10 mouse cellular contexts compared by ENCODE assay signal in genomic region chr17:70846111-70846644, GRCm38 (mm10). TPM values are rescaled to one million over a fixed set of nuclear protein-coding genes. Genes with fewer than 3 reads are reported as not detected.
A peak's percentile ranks its signal among the peaks of the same experiment; 100 is the strongest.
DNase-seq lines count a peak whose midpoint lies in the region; ATAC-seq and TF ChIP-seq lines count a peak whose summit lies in the region.
"Had no signal": no experiment of that assay in that cellular context is flagged by ENCODE, and none has a peak within 500 bp of the region (broad histone marks: within the 10 kb centered on the region; RNA-seq: fewer than 3 reads in every experiment).

No protein-coding gene starts in this region.

- TF ChIP-seq POLR2A in heart, adult 2 months (IDR thresholded peaks at IDR 0.05; ENCODE audit: insufficient read depth, low read depth, low read length), result no peak

- no peak overlapping the region for H3K9ac ChIP-seq in heart, adult 2 months (ENCODE audit: low read depth, low read length)
- H3K9ac ChIP-seq in midbrain, embryonic 13.5 days (replicated peaks), result no peak overlapping the region; the same call in 1 of the 2 replicates
- no peak overlapping the region for H3K9ac ChIP-seq in intestine, embryonic 15.5 days
- no peak overlapping the region for H3K9ac ChIP-seq in stomach, embryonic 15.5 days
- H3K9ac ChIP-seq: limb, embryonic 15.5 days had no signal

- no peak for TF ChIP-seq CTCF in heart, adult 2 months (IDR thresholded peaks at IDR 0.05)

- 51% methylated on average over 8 of the region's 8 CpGs for WGBS in heart, adult 2 months
- WGBS in midbrain, embryonic 10.5 days, result 86% methylated on average over 8 of the region's 8 CpGs
- 80% methylated on average over 8 of the region's 8 CpGs for WGBS in midbrain, embryonic 13.5 days
- 44% methylated on average over 8 of the region's 8 CpGs for WGBS in intestine, embryonic 15.5 days
- 52% methylated on average over 8 of the region's 8 CpGs for WGBS in stomach, embryonic 15.5 days

- ATAC-seq in midbrain, embryonic 13.5 days, result no peak
- peak; percentile 17 for ATAC-seq in intestine, embryonic 15.5 days
- no peak for ATAC-seq in stomach, embryonic 15.5 days (ENCODE audit: insufficient read depth, low FRiP score, low read depth)

- H3K36me3 ChIP-seq in heart, adult 2 months (ENCODE audit: control insufficient read depth, insufficient read depth, low read length), result peaks cover 7% of the 10 kb centered on the region
- H3K36me3 ChIP-seq in midbrain, embryonic 10.5 days, result peaks cover 50% of the 10 kb centered on the region
- peaks cover 6% of the 10 kb centered on the region; the same call in 1 of the 2 replicates for H3K36me3 ChIP-seq in midbrain, embryonic 13.5 days
- H3K36me3 ChIP-seq in intestine, embryonic 15.5 days, result peaks cover 12% of the 10 kb centered on the region
- 0 out of 2 replicates have a peak, but pooled peaks cover 7% of the 10 kb centered on the region for H3K36me3 ChIP-seq in stomach, embryonic 15.5 days

- no peaks in the 10 kb centered on the region for H3K79me2 ChIP-seq in heart, adult 2 months (replicated peaks; ENCODE audit: control insufficient read depth, insufficient read depth, low read length)

- intact Hi-C loops in heart, adult 2 months (cut with DNase I), result loop anchor here (5.0 to 10.0 kb wide), 2 partner anchors 146 to 1989 kb away; partner anchors contain the start of gene Ypel5

- no peak for TF ChIP-seq EP300 in heart, adult 2 months (IDR thresholded peaks at IDR 0.05; ENCODE audit: insufficient read depth, low read depth, low read length)

- no peaks in the 10 kb centered on the region for H3K9me3 ChIP-seq in midbrain, embryonic 10.5 days (replicated peaks)
- H3K9me3 ChIP-seq in midbrain, embryonic 13.5 days, result no peaks in the 10 kb centered on the region
- no peaks in the 10 kb centered on the region for H3K9me3 ChIP-seq in intestine, embryonic 15.5 days
- H3K9me3 ChIP-seq in stomach, embryonic 15.5 days, result no peaks in the 10 kb centered on the region
- H3K9me3 ChIP-seq: limb, embryonic 15.5 days had no signal

- DNase-seq in heart, adult 2 months, result peak in 1 of 2 experiments; percentile 27
- DNase-seq in heart, postnatal 4 days, result no peak
- no peak for DNase-seq in midbrain, embryonic 10.5 days (ENCODE audit: low spot score)
- DNase-seq in urinary bladder, postnatal 14 days (ENCODE audit: low spot score), result no peak
- DNase-seq in frontal cortex, adult 2 months (ENCODE audit: extremely low spot score in 1 of 2, low spot score in 1 of 2), result no peak
- DNase-seq: gastrocnemius, postnatal 25 days had no signal

- H3K4me1 ChIP-seq in heart, adult 2 months (ENCODE audit: control insufficient read depth, insufficient read depth, low read length), result peaks cover 6% of the 10 kb centered on the region
- peaks cover 48% of the 10 kb centered on the region for H3K4me1 ChIP-seq in midbrain, embryonic 10.5 days
- peaks cover 43% of the 10 kb centered on the region for H3K4me1 ChIP-seq in midbrain, embryonic 13.5 days (replicated peaks)
- H3K4me1 ChIP-seq in intestine, embryonic 15.5 days (replicated peaks), result peaks cover 10% of the 10 kb centered on the region
- peaks cover 18% of the 10 kb centered on the region for H3K4me1 ChIP-seq in stomach, embryonic 15.5 days

- peak overlapping the region; percentile 42 for H3K27ac ChIP-seq in heart, adult 2 months
- H3K27ac ChIP-seq in midbrain, embryonic 10.5 days (replicated peaks), result 0 out of 2 replicates have a peak overlapping the region, but pooled peaks have one; percentile 35
- no peak overlapping the region for H3K27ac ChIP-seq in midbrain, embryonic 13.5 days
- peak overlapping the region; percentile 83 for H3K27ac ChIP-seq in intestine, embryonic 15.5 days
- H3K27ac ChIP-seq in stomach, embryonic 15.5 days, result peak overlapping the region; percentile 79
- H3K27ac ChIP-seq: limb, embryonic 15.5 days had no signal

- H3K4me2 ChIP-seq in midbrain, embryonic 13.5 days (replicated peaks), result no peak overlapping the region
- peak overlapping the region; percentile 20; the same call in 1 of the 2 replicates for H3K4me2 ChIP-seq in intestine, embryonic 15.5 days (replicated peaks)
- H3K4me2 ChIP-seq in stomach, embryonic 15.5 days, result peak overlapping the region; percentile 41; the same call in 1 of the 2 replicates

- no peaks in the 10 kb centered on the region for H3K27me3 ChIP-seq in heart, adult 2 months (ENCODE audit: control insufficient read depth, insufficient read depth, low read length)
- H3K27me3 ChIP-seq in midbrain, embryonic 10.5 days (ENCODE audit: low read depth, poor library complexity, severe bottlenecking), result no peaks in the 10 kb centered on the region
- peaks cover 27% of the 10 kb centered on the region for H3K27me3 ChIP-seq in midbrain, embryonic 13.5 days
- H3K27me3 ChIP-seq in intestine, embryonic 15.5 days (replicated peaks), result no peaks in the 10 kb centered on the region
- no peaks in the 10 kb centered on the region for H3K27me3 ChIP-seq in stomach, embryonic 15.5 days (replicated peaks)
- H3K27me3 ChIP-seq: limb, embryonic 15.5 days had no signal

- H3K4me3 ChIP-seq in heart, adult 2 months, result no peak overlapping the region
- no peak overlapping the region for H3K4me3 ChIP-seq in midbrain, embryonic 10.5 days
- no peak overlapping the region for H3K4me3 ChIP-seq in midbrain, embryonic 13.5 days (replicated peaks)
- H3K4me3 ChIP-seq in intestine, embryonic 15.5 days (replicated peaks), result no peak overlapping the region
- H3K4me3 ChIP-seq in stomach, embryonic 15.5 days (replicated peaks), result no peak overlapping the region
- H3K4me3 ChIP-seq: limb, embryonic 15.5 days had no signal

RNA-seq across cellular contexts. Expression of gene Tgif1, which starts 7.2 kb away (rescaled TPM):
- total RNA-seq in heart, adult 2 months (2021), result 1 to 10 TPM; 3.0 to 4.0 TPM
- 8.6 and 14.0 TPM in 2 replicates for polyA plus RNA-seq in heart, adult 2 months (2012; rRNA removed)
- total RNA-seq in heart, postnatal 4 days (2021), result 10 to 100 TPM; 13.7 to 15.5 TPM
- polyA plus RNA-seq in midbrain, embryonic 10.5 days (2016; fragmentation: Nextera tagmentation; extraction: Ambion mirVana), result 72.9 and 73.6 TPM in 2 replicates
- 25.0 and 29.6 TPM in 2 replicates for polyA plus RNA-seq in midbrain, embryonic 13.5 days (2015; fragmentation: Nextera tagmentation; extraction: Ambion mirVana)
- 46.9 and 56.5 TPM in 2 replicates for polyA plus RNA-seq in intestine, embryonic 15.5 days (2015; fragmentation: Nextera tagmentation; extraction: Ambion mirVana)
- 60.7 and 66.8 TPM in 2 replicates for polyA plus RNA-seq in stomach, embryonic 15.5 days (2015; fragmentation: Nextera tagmentation; extraction: Ambion mirVana)
- 2.9 and 3.8 TPM in 2 replicates for polyA plus RNA-seq in frontal cortex, adult 2 months (2012; rRNA removed)
